Mouse (Mus musculus) gastrocnemius, adult 8-10 months (tissue): ENCODE results near the gene Hist1h4b. TPM values are rescaled to one million over a fixed set of nuclear protein-coding genes. Genes with fewer than 3 reads are reported as not detected.

Experiments
- DNase-seq, 2 experiments: peaks; one replicate each; pipeline ENCODE4 v3.0.0; 2022; ENCODE audit warnings: low spot score in 2 of 2
- microRNA-seq: library from miRNA; unstranded; fragments of <30 nt; microRNA quantifications from one replicate; pipeline ENCODE4 v1.2.0, GENCODE M21; 2022
- total RNA-seq, 4 experiments: library from RNA; stranded (reverse); gene quantifications; 2 replicates each; pipeline ENCODE4 v1.2.4; 2022

Gene Hist1h4b
- total RNA-seq, 4 experiments from 2014 or later, result 0.82 to 2.9 (median 1.8) TPM; not detected in 1

- no peak for DNase-seq
These were observed 35.7 kb downstream of the Hist1h4b start for GRCm38 (mm10) chr13:23792520-23792919.

GRCm38 (mm10) chr13:23799405-23799804 lies 42.6 kb downstream of the Hist1h4b start:
- DNase-seq, result no peak

GRCm38 (mm10) chr13:23804532-23804931 lies 47.7 kb downstream of the Hist1h4b start:
- DNase-seq, result no peak

- DNase-seq, result no peak
These were observed 49.7 kb downstream of the Hist1h4b start, which contains the start of gene Slc17a2 for GRCm38 (mm10) chr13:23806422-23807052. Slc17a2 (plus strand) TSS chr13:23806993.

Small RNA genes within 50 kb of the gene (microRNA-seq; reads per million reads assigned to microRNA genes)
- gene Gm44314 (not detected), gene Gm44484 (not detected)

Other genes with a start within 250 kb of the Hist1h4b start
- gene Hist1h4h, start 226.0 kb upstream of the Hist1h4b start, total RNA-seq, result 100 to 1,000 TPM; 131 to 174 (median 160) TPM
- gene Hist1h2af, start 223.1 kb upstream of the Hist1h4b start, total RNA-seq, result 1 to 10 TPM in 1 of 4 experiments, not detected in 3; 1.5 TPM
- 1 to 10 TPM in 1 of 4 experiments, under 1 TPM in 1, not detected in 2; 0.75 to 2.2 TPM for gene Hist1h3g, start 221.6 kb upstream of the Hist1h4b start, total RNA-seq
- gene Hist1h2bh, start 213.6 kb upstream of the Hist1h4b start, total RNA-seq, result 1 to 10 TPM in 2 of 4 experiments, under 1 TPM in 2; 0.82 to 1.6 (median 1.2) TPM
- gene Hist1h3f, start 213.0 kb upstream of the Hist1h4b start, total RNA-seq, result 1 to 10 TPM; 3.1 to 5.0 (median 4.4) TPM
- gene Hist1h4f, start 205.4 kb upstream of the Hist1h4b start, total RNA-seq, result 10 to 100 TPM; 14.0 to 20.7 (median 16.1) TPM
- 1 to 10 TPM in 3 of 4 experiments, under 1 TPM in 1; 0.87 to 1.3 (median 1.3) TPM for gene Hist1h1d, start 203.8 kb upstream of the Hist1h4b start, total RNA-seq
- gene Hist1h3e, start 194.6 kb upstream of the Hist1h4b start, total RNA-seq, result 10 to 100 TPM; 14.8 to 21.5 (median 18.9) TPM
- 1 to 10 TPM in 2 of 4 experiments, under 1 TPM in 2; 0.54 to 1.1 (median 0.88) TPM for gene Hist1h2ae, start 185.8 kb upstream of the Hist1h4b start, total RNA-seq
- 1 to 10 TPM; 5.2 to 8.5 (median 7.2) TPM for gene Hist1h2bg, start 185.6 kb upstream of the Hist1h4b start, total RNA-seq
- 1 to 10 TPM; 2.0 to 6.7 (median 5.1) TPM for gene Hist1h2bf, start 182.8 kb upstream of the Hist1h4b start, total RNA-seq
- gene Hist1h2ad, start 182.6 kb upstream of the Hist1h4b start, total RNA-seq, result 1 to 10 TPM in 1 of 4 experiments, not detected in 3; 2.2 TPM
- gene Hist1h3d, start 181.2 kb upstream of the Hist1h4b start, total RNA-seq, result 1 to 10 TPM; 2.5 to 4.0 (median 3.2) TPM
- 10 to 100 TPM; 37.8 to 57.9 (median 48.1) TPM for gene Hist1h4d, start 175.4 kb upstream of the Hist1h4b start, total RNA-seq
- gene Hist1h2be, start 135.9 kb upstream of the Hist1h4b start, total RNA-seq, result 10 to 100 TPM; 12.0 to 16.1 (median 12.9) TPM
- 10 to 100 TPM; 32.8 to 56.3 (median 49.3) TPM for gene Hist1h1e, start 134.5 kb upstream of the Hist1h4b start, total RNA-seq
- gene Hist1h2ac, start 73.1 kb upstream of the Hist1h4b start, total RNA-seq, result 1 to 10 TPM in 1 of 4 experiments, under 1 TPM in 3; 0.65 to 1.1 (median 0.86) TPM
- gene Hist1h2bc, start 72.8 kb upstream of the Hist1h4b start, total RNA-seq, result 10 to 100 TPM; 59.5 to 67.1 (median 62.0) TPM
- not detected for gene Hist1h1t, start 61.2 kb upstream of the Hist1h4b start, total RNA-seq
- 10 to 100 TPM; 66.4 to 87.5 (median 79.3) TPM for gene Hist1h4c, start 58.6 kb upstream of the Hist1h4b start, total RNA-seq
- 10 to 100 TPM; 23.6 to 29.2 (median 27.1) TPM for gene Hfe, start 46.2 kb upstream of the Hist1h4b start, total RNA-seq
- 100 to 1,000 TPM; 196 to 246 (median 227) TPM for gene Hist1h1c, start 18.2 kb upstream of the Hist1h4b start, total RNA-seq
- gene Hist1h3c, start 11.4 kb upstream of the Hist1h4b start, total RNA-seq, result not detected
- gene Hist1h2bb, start 10.3 kb upstream of the Hist1h4b start, total RNA-seq, result 1 to 10 TPM; 1.1 to 1.6 (median 1.4) TPM
- gene Hist1h2ab, start 5.9 kb upstream of the Hist1h4b start, total RNA-seq, result 1 to 10 TPM in 2 of 4 experiments, under 1 TPM in 1, not detected in 1; 0.97 to 4.9 (median 3.5) TPM
- 1 to 10 TPM in 2 of 4 experiments, not detected in 2; 2.7 to 2.8 TPM for gene Hist1h3b, start 4.7 kb upstream of the Hist1h4b start, total RNA-seq
- gene Hist1h4a, start 4.2 kb downstream of the Hist1h4b start, total RNA-seq, result 1 to 10 TPM in 3 of 4 experiments, under 1 TPM in 1; 0.82 to 3.3 (median 1.8) TPM
- gene Hist1h3a, start 5.4 kb downstream of the Hist1h4b start, total RNA-seq, result 1 to 10 TPM; 3.7 to 6.9 (median 4.3) TPM
- 1 to 10 TPM in 1 of 4 experiments, under 1 TPM in 3; 0.46 to 1.1 (median 0.78) TPM for gene Hist1h1a, start 6.7 kb downstream of the Hist1h4b start, total RNA-seq
- gene Trim38, start 12.9 kb downstream of the Hist1h4b start, total RNA-seq, result not detected
- gene Slc17a2, start 50.0 kb downstream of the Hist1h4b start, total RNA-seq, result not detected
- not detected for gene Slc17a3, start 82.4 kb downstream of the Hist1h4b start, total RNA-seq
- not detected for gene Slc17a1, start 110.7 kb downstream of the Hist1h4b start, total RNA-seq
- not detected for gene Slc17a4, start 158.0 kb downstream of the Hist1h4b start, total RNA-seq
- gene Hist1h2ba, start 177.1 kb downstream of the Hist1h4b start, total RNA-seq, result not detected
- gene Hist1h2aa, start 177.4 kb downstream of the Hist1h4b start, total RNA-seq, result not detected
- not detected for gene Scgn, start 234.2 kb downstream of the Hist1h4b start, total RNA-seq